Mouse (Mus musculus) cerebellum, postnatal 25 days (tissue): ENCODE results near the gene Ick.
A peak's percentile ranks its signal among the peaks of the same experiment; 100 is the strongest.
"Not testable (repeated sequence)": the region's sequence is repeated elsewhere in the genome, so short reads cannot be mapped to it uniquely, and the experiment has no call there.

Source experiments
- DNase-seq, 2 experiments: peaks; one replicate each; pipeline ENCODE4 v3.0.0; 2021; ENCODE audit warnings: mixed read lengths in 2 of 2

Gene Ick

GRCm38 (mm10) chr9:78105501-78105932 lies 3.5 kb upstream of the Ick start:
- DNase-seq: no peak

GRCm38 (mm10) chr9:78106821-78107220 lies 2.2 kb upstream of the Ick start:
- no peak for DNase-seq

- DNase-seq: no peak
Observed at GRCm38 (mm10) chr9:78107582-78107911, 1.4 kb upstream of the Ick start.

- DNase-seq: peak; percentile 90 to 92
Observed at GRCm38 (mm10) chr9:78107912-78108795, 838 bp upstream of the Ick start.

GRCm38 (mm10) chr9:78109656-78110055 lies 664 bp downstream of the Ick start:
- DNase-seq: peak in 1 of 2 experiments; percentile 33

GRCm38 (mm10) chr9:78111456-78111855 lies 2.5 kb downstream of the Ick start:
- DNase-seq: no peak

- peak; percentile 96 for DNase-seq
Observed at GRCm38 (mm10) chr9:78112770-78113537, 4.0 kb downstream of the Ick start.

GRCm38 (mm10) chr9:78113538-78113885 lies 4.5 kb downstream of the Ick start:
- DNase-seq: no peak

GRCm38 (mm10) chr9:78115746-78116145 lies 6.8 kb downstream of the Ick start:
- DNase-seq: no peak

GRCm38 (mm10) chr9:78117690-78118089 lies 8.7 kb downstream of the Ick start:
- no peak for DNase-seq

GRCm38 (mm10) chr9:78121358-78121757 lies 12.4 kb downstream of the Ick start:
- DNase-seq: no peak

GRCm38 (mm10) chr9:78121985-78122384 lies 13.0 kb downstream of the Ick start:
- no peak for DNase-seq

- no peak for DNase-seq
Observed at GRCm38 (mm10) chr9:78122939-78123712, 14.1 kb downstream of the Ick start.

- no peak for DNase-seq
Observed at GRCm38 (mm10) chr9:78124297-78124696, 15.3 kb downstream of the Ick start.

GRCm38 (mm10) chr9:78126007-78126406 lies 17.0 kb downstream of the Ick start:
- DNase-seq: no peak

GRCm38 (mm10) chr9:78126643-78127042 lies 17.7 kb downstream of the Ick start:
- DNase-seq: no peak

GRCm38 (mm10) chr9:78135658-78136057 lies 26.7 kb downstream of the Ick start:
- DNase-seq: no peak

GRCm38 (mm10) chr9:78138044-78138676 lies 29.2 kb downstream of the Ick start:
- DNase-seq: no peak

- DNase-seq: no peak
Observed at GRCm38 (mm10) chr9:78139463-78139862, 30.5 kb downstream of the Ick start.

- DNase-seq: no peak
Observed at GRCm38 (mm10) chr9:78146099-78146498, 37.1 kb downstream of the Ick start.

GRCm38 (mm10) chr9:78146627-78147026 lies 37.6 kb downstream of the Ick start:
- no peak for DNase-seq

GRCm38 (mm10) chr9:78148149-78148548 lies 39.2 kb downstream of the Ick start:
- DNase-seq: no peak

GRCm38 (mm10) chr9:78149770-78150169 lies 40.8 kb downstream of the Ick start:
- DNase-seq: not testable (repeated sequence)
